Mouse (Mus musculus) brain, embryonic 14.5 days (tissue): Measurements from ENCODE around the gene Nap1l1. TPM values are rescaled to one million over a fixed set of nuclear protein-coding genes. Genes with fewer than 3 reads are reported as not detected.
"Not testable (repeated sequence)": the region's sequence is repeated elsewhere in the genome, so short reads cannot be mapped to it uniquely, and the experiment has no call there.

ENCODE experiments used
- DNase-seq: peaks from one replicate; pipeline ENCODE4 v3.0.0-alpha.2; 2011; ENCODE audit warnings: low read depth
- CTCF ChIP-seq: fragments of 200-500 bp; IDR thresholded peaks from 2 replicates; pipeline ENCODE4 v1.5.1; 2012; ENCODE audit warnings: inconsistent platforms, mild to moderate bottlenecking, moderate library complexity, borderline replicate concordance; ENCODE audit not compliant: insufficient read depth, insufficient read length; ENCODE audit errors: extremely low read depth
- POLR2A ChIP-seq: fragments of 200-500 bp; IDR thresholded peaks from 2 replicates; pipeline ENCODE4 v1.6.1; 2012; ENCODE audit warnings: mild to moderate bottlenecking, inconsistent platforms, borderline replicate concordance; ENCODE audit not compliant: poor library complexity, insufficient read depth, insufficient read length, severe bottlenecking; ENCODE audit errors: extremely low read depth
- polyA plus RNA-seq: library from polyadenylated mRNA; depleted of rRNA; stranded (reverse); fragments of >200 nt; gene quantifications from 2 replicates; pipeline ENCODE4 v1.2.3, GENCODE M21; 2012; rRNA removed

Gene Nap1l1
- polyA plus RNA-seq = 201 and 274 TPM in 2 replicates

- TF ChIP-seq CTCF = no peak
- peak; percentile 74 for TF ChIP-seq POLR2A
- peak; percentile 99 for DNase-seq
Observed at GRCm38 (mm10) chr10:111472686-111473510, at the start of gene Nap1l1. Gene Nap1l1 (plus strand): TSS chr10:111473223.

GRCm38 (mm10) chr10:111426491-111426890 is 46.5 kb upstream of the Nap1l1 start:
- TF ChIP-seq CTCF (no peak), POLR2A (no peak)
- no peak for DNase-seq

- DNase-seq = no peak
- TF ChIP-seq CTCF (no peak), POLR2A (no peak)
Observed at GRCm38 (mm10) chr10:111433502-111433901, 39.5 kb upstream of the Nap1l1 start.

- peak; percentile 44 for DNase-seq
- TF ChIP-seq POLR2A (no peak), CTCF (no peak)
Observed at GRCm38 (mm10) chr10:111441034-111441440, 32.0 kb upstream of the Nap1l1 start.

GRCm38 (mm10) chr10:111444199-111444598 is 28.8 kb upstream of the Nap1l1 start:
- DNase-seq = no peak
- no peak for TF ChIP-seq CTCF
- no peak for TF ChIP-seq POLR2A

GRCm38 (mm10) chr10:111445939-111446671 is 26.9 kb upstream of the Nap1l1 start:
- DNase-seq = peak; percentile 63

GRCm38 (mm10) chr10:111446672-111447008 is 26.4 kb upstream of the Nap1l1 start:
- DNase-seq = not testable (repeated sequence)

More at GRCm38 (mm10) chr10:111445939-111446671, 26.9 kb upstream of the Nap1l1 start:
- TF ChIP-seq POLR2A = no peak
- TF ChIP-seq CTCF = no peak

- DNase-seq = not testable (repeated sequence)
Observed at GRCm38 (mm10) chr10:111449662-111450061, 23.4 kb upstream of the Nap1l1 start.

- no peak for DNase-seq
- TF ChIP-seq CTCF (no peak), POLR2A (no peak)
Observed at GRCm38 (mm10) chr10:111451683-111452322, 21.2 kb upstream of the Nap1l1 start.

- TF ChIP-seq POLR2A = no peak
- TF ChIP-seq CTCF = no peak
- DNase-seq = no peak
Observed at GRCm38 (mm10) chr10:111452426-111452825, 20.6 kb upstream of the Nap1l1 start.

GRCm38 (mm10) chr10:111454698-111455308 is 18.2 kb upstream of the Nap1l1 start:
- TF ChIP-seq CTCF = no peak
- TF ChIP-seq POLR2A = no peak
- DNase-seq = no peak
